Mouse (Mus musculus): ENCODE measurements around the gene Cir1. TPM values are rescaled to one million over a fixed set of nuclear protein-coding genes. Genes with fewer than 3 reads are reported as not detected.

The Cir1 gene
- total and polyA plus RNA-seq, 3 experiments = 3.8 to 14.3 (median 5.2) TPM

- dilution Hi-C loops (cut with MboI; ENCODE audit: extremely low pct_ligation_motif_present, extremely low pct_unique_long_range_greater_than_20kb, low sequenced_read_pairs) (no loop called here), in situ Hi-C loops (cut with MboI; ENCODE audit: low pct_ligation_motif_present, low pct_unique_long_range_greater_than_20kb, low sequenced_read_pairs) (loop anchor here (10.0 kb wide), 1 partner anchor 53 kb away; the partner anchor contains the start of gene Ola1)
- TF ChIP-seq MYC (IDR thresholded peaks at IDR 0.05; ENCODE audit: low read depth, low read length) (no peak), USF2 (conservative IDR thresholded peaks at IDR 0.05; ENCODE audit: low read depth, low read length) (no peak), E2F4 (IDR thresholded peaks at IDR 0.05; ENCODE audit: insufficient replicate concordance, low read depth, low read length) (no peak), EP300 (IDR thresholded peaks at IDR 0.05; ENCODE audit: low read length) (no peak), CHD1 (IDR thresholded peaks at IDR 0.05; ENCODE audit: low read depth, low read length) (no peak), MAZ (IDR thresholded peaks at IDR 0.05; ENCODE audit: low read depth, low read length) (no peak), POLR2A (IDR thresholded peaks at IDR 0.05; ENCODE audit: low read depth, low read length) (no peak), SIN3A (IDR thresholded peaks at IDR 0.05; ENCODE audit: low read length) (no peak), CTCF (conservative IDR thresholded peaks at IDR 0.05 in 1 of 2, IDR thresholded peaks at IDR 0.05 in 1 of 2; ENCODE audit: low read depth in 2 of 2, low read length in 2 of 2) (no peak), POLR2AphosphoS2 (IDR thresholded peaks at IDR 0.05; ENCODE audit: low read depth, low read length) (no peak), JUN (IDR thresholded peaks at IDR 0.05; ENCODE audit: insufficient read depth, low read depth, low read length) (no peak), PAX5 (IDR thresholded peaks at IDR 0.05; ENCODE audit: low read length) (no peak), MAFK (IDR thresholded peaks at IDR 0.05; ENCODE audit: insufficient replicate concordance, low read length) (no peak), MXI1 (IDR thresholded peaks at IDR 0.05; ENCODE audit: low read depth, low read length) (no peak), ETS1 (conservative IDR thresholded peaks at IDR 0.05; ENCODE audit: low read depth, low read length) (no peak)
- Histone ChIP-seq H3K4me3 (replicated peaks in 1 of 3; ENCODE audit: low read depth in 2 of 3, low read length in 2 of 3, poor library complexity in 1 of 3) (no peak overlapping the region), H3K79me2 (replicated peaks; ENCODE audit: control insufficient read depth, extremely low read depth, insufficient read depth, poor library complexity, severe bottlenecking) (no peaks in the 10 kb centered on the region), H3K4me1 (ENCODE audit: control insufficient read depth in 1 of 2, insufficient read depth in 2 of 2) (no peaks in the 10 kb centered on the region), H3K36me3 (replicated peaks in 1 of 2; ENCODE audit: control insufficient read depth in 1 of 2, insufficient read depth in 1 of 2, low read length in 1 of 2) (no peaks in the 10 kb centered on the region), H3K9ac (ENCODE audit: insufficient read depth, low read depth) (no peak overlapping the region), H3K27ac (ENCODE audit: insufficient read depth, low read depth) (no peak overlapping the region), H3K9me3 (replicated peaks; ENCODE audit: low read length) (peaks cover 7% of the 10 kb centered on the region), H3K4me2 (ENCODE audit: insufficient read depth, low read depth, poor library complexity, severe bottlenecking) (no peak overlapping the region), H3K27me3 (replicated peaks) (no peaks in the 10 kb centered on the region)
- DNase-seq (ENCODE audit: extremely low read depth) = no peak
Observed at GRCm38 (mm10) chr2:73267818-73268217, 44.7 kb downstream of the Cir1 start.

- H3K79me2 ChIP-seq (replicated peaks; ENCODE audit: control insufficient read depth, extremely low read depth, insufficient read depth, poor library complexity, severe bottlenecking) = no peaks in the 10 kb centered on the region
- dilution Hi-C loops (cut with MboI; ENCODE audit: extremely low pct_ligation_motif_present, extremely low pct_unique_long_range_greater_than_20kb, low sequenced_read_pairs) = no loop called here
- no peaks in the 10 kb centered on the region for H3K27me3 ChIP-seq (replicated peaks)
- DNase-seq (ENCODE audit: extremely low read depth) = no peak
- no peak for TF ChIP-seq RCOR1 (conservative IDR thresholded peaks at IDR 0.05; ENCODE audit: low read depth, low read length)
- TF ChIP-seq ZMIZ1 (IDR thresholded peaks at IDR 0.05; ENCODE audit: low read depth, low read length) = no peak
- TF ChIP-seq MXI1 (IDR thresholded peaks at IDR 0.05; ENCODE audit: low read depth, low read length) = no peak
- TF ChIP-seq ETS1 (conservative IDR thresholded peaks at IDR 0.05; ENCODE audit: low read depth, low read length) = no peak
- no peak for TF ChIP-seq POLR2AphosphoS2 (IDR thresholded peaks at IDR 0.05; ENCODE audit: low read depth, low read length)
- TF ChIP-seq ZKSCAN1 (IDR thresholded peaks at IDR 0.05; ENCODE audit: borderline replicate concordance, low read depth, low read length) = no peak
- TF ChIP-seq CHD2 (IDR thresholded peaks at IDR 0.05; ENCODE audit: low read length) = no peak
- no peak for TF ChIP-seq GABPA (IDR thresholded peaks at IDR 0.05; ENCODE audit: insufficient replicate concordance, low read depth, low read length)
- TF ChIP-seq RAD21 (IDR thresholded peaks at IDR 0.05; ENCODE audit: low read depth, low read length) = no peak
- TF ChIP-seq HCFC1 (IDR thresholded peaks at IDR 0.05; ENCODE audit: low read depth, low read length) = no peak
- H3K4me2 ChIP-seq (ENCODE audit: insufficient read depth, low read depth, poor library complexity, severe bottlenecking) = no peak overlapping the region
- H3K4me3 ChIP-seq (replicated peaks in 1 of 3; ENCODE audit: low read depth in 2 of 3, low read length in 2 of 3, poor library complexity in 1 of 3) = no peak overlapping the region
- in situ Hi-C loops (cut with MboI; ENCODE audit: low pct_ligation_motif_present, low pct_unique_long_range_greater_than_20kb, low sequenced_read_pairs) = loop anchor here (10.0 kb wide), 1 partner anchor 52 kb away; the partner anchor contains the start of gene Ola1
- no peak overlapping the region for H3K9ac ChIP-seq (ENCODE audit: insufficient read depth, low read depth)
- H3K27ac ChIP-seq (ENCODE audit: insufficient read depth, low read depth) = no peak overlapping the region
- H3K4me1 ChIP-seq (ENCODE audit: control insufficient read depth in 1 of 2, insufficient read depth in 2 of 2) = no peaks in the 10 kb centered on the region
- H3K9me3 ChIP-seq (replicated peaks; ENCODE audit: low read length) = peaks cover 5% of the 10 kb centered on the region
- no peaks in the 10 kb centered on the region for H3K36me3 ChIP-seq (replicated peaks in 1 of 2; ENCODE audit: control insufficient read depth in 1 of 2, insufficient read depth in 1 of 2, low read length in 1 of 2)
Observed at GRCm38 (mm10) chr2:73267231-73267630, 45.3 kb downstream of the Cir1 start.

Data from CH12.LX (cell line).